Mouse (Mus musculus): ENCODE measurements around the gene Dennd2d.

The Dennd2d gene

GRCm38 (mm10) chr3:106495346-106496044 lies 13.3 kb downstream of the Dennd2d start:
- DNase-seq (ENCODE audit: low read depth in 2 of 2, low spot score in 2 of 2) = no peak

GRCm38 (mm10) chr3:106496045-106496721 lies 14.0 kb downstream of the Dennd2d start:
- no peak for DNase-seq (ENCODE audit: low read depth in 2 of 2, low spot score in 2 of 2)

GRCm38 (mm10) chr3:106496996-106497395 lies 14.8 kb downstream of the Dennd2d start:
- DNase-seq (ENCODE audit: low read depth in 2 of 2, low spot score in 2 of 2) = no peak

GRCm38 (mm10) chr3:106500510-106500909 lies 18.3 kb downstream of the Dennd2d start:
- no peak for DNase-seq (ENCODE audit: low read depth in 2 of 2, low spot score in 2 of 2)

GRCm38 (mm10) chr3:106502892-106503291 lies 20.7 kb downstream of the Dennd2d start:
- no peak for DNase-seq (ENCODE audit: low read depth in 2 of 2, low spot score in 2 of 2)

- no peak for DNase-seq (ENCODE audit: low read depth in 2 of 2, low spot score in 2 of 2)
Observed at GRCm38 (mm10) chr3:106510669-106511068, 28.5 kb downstream of the Dennd2d start.

GRCm38 (mm10) chr3:106515016-106515415 lies 32.8 kb downstream of the Dennd2d start:
- no peak for DNase-seq (ENCODE audit: low read depth in 2 of 2, low spot score in 2 of 2)

- no peak for DNase-seq (ENCODE audit: low read depth in 2 of 2, low spot score in 2 of 2)
Observed at GRCm38 (mm10) chr3:106522730-106523129, 40.5 kb downstream of the Dennd2d start.

GRCm38 (mm10) chr3:106526411-106526810 lies 44.2 kb downstream of the Dennd2d start:
- no peak for DNase-seq (ENCODE audit: low read depth in 2 of 2, low spot score in 2 of 2)

GRCm38 (mm10) chr3:106528032-106528431 lies 45.8 kb downstream of the Dennd2d start:
- no peak for DNase-seq (ENCODE audit: low read depth in 2 of 2, low spot score in 2 of 2)

- DNase-seq (ENCODE audit: low read depth in 2 of 2, low spot score in 2 of 2) = no peak
Observed at GRCm38 (mm10) chr3:106533277-106533676, 51.1 kb downstream of the Dennd2d start.

GRCm38 (mm10) chr3:106544721-106545316 lies 62.6 kb downstream of the Dennd2d start:
- no peak for DNase-seq (ENCODE audit: low read depth in 2 of 2, low spot score in 2 of 2)

- DNase-seq (ENCODE audit: low read depth in 2 of 2, low spot score in 2 of 2) = peak; percentile 86 to 91
Observed at GRCm38 (mm10) chr3:106547171-106547923, 65.1 kb downstream of the Dennd2d start, which contains the start of the genes Dram2 and Cept1. Dram2 (plus strand) TSS chr3:106547798. Cept1 (minus strand) TSS chr3:106547802.

- no peak for DNase-seq (ENCODE audit: low read depth in 2 of 2, low spot score in 2 of 2)
Observed at GRCm38 (mm10) chr3:106547924-106548539, 65.8 kb downstream of the Dennd2d start.

GRCm38 (mm10) chr3:106548971-106549370 lies 66.8 kb downstream of the Dennd2d start:
- DNase-seq (ENCODE audit: low read depth in 2 of 2, low spot score in 2 of 2) = no peak
